Mouse (Mus musculus) G1E (cell line): ENCODE measurements around the gene Acsm1. TPM values are rescaled to one million over a fixed set of nuclear protein-coding genes. Genes with fewer than 3 reads are reported as not detected.

Experiments
- ATAC-seq: 2 replicates; pipeline ENCODE4 v1.8.0; 2016; ENCODE audit warnings: mild to moderate bottlenecking; ENCODE audit not compliant: insufficient number of reproducible peaks, poor library complexity, low FRiP score, severe bottlenecking; ENCODE audit errors: extremely low read depth
- DNase-seq: peaks from one replicate; pipeline ENCODE4 v3.0.0; 2012; ENCODE audit warnings: low spot score
- H3K27me3 ChIP-seq: 2 replicates; pipeline ENCODE4 v1.6.1; 2012; ENCODE audit warnings: mild to moderate bottlenecking, low read length, inconsistent platforms; ENCODE audit not compliant: insufficient read depth
- H3K36me3 ChIP-seq: replicated peaks from 2 replicates; pipeline ENCODE3; 2012; ENCODE audit warnings: mild to moderate bottlenecking, inconsistent platforms
- H3K4me1 ChIP-seq: 2 replicates; pipeline ENCODE4 v1.6.1; 2012; ENCODE audit warnings: low read depth, low read length, inconsistent platforms, mixed read lengths; ENCODE audit not compliant: insufficient read depth
- H3K4me3 ChIP-seq: 2 replicates; pipeline ENCODE4 v1.5.1; 2012; ENCODE audit warnings: low read depth, mild to moderate bottlenecking, inconsistent platforms, low read length, moderate library complexity, mixed read lengths
- H3K9me3 ChIP-seq: replicated peaks from 2 replicates; pipeline ENCODE4 v1.6.1; 2012; ENCODE audit warnings: inconsistent platforms
- CTCF ChIP-seq: IDR thresholded peaks from 2 replicates; pipeline ENCODE4 v1.5.1; 2012; ENCODE audit warnings: low read depth, low read length, inconsistent platforms, mixed read lengths
- GATA1 ChIP-seq: IDR thresholded peaks from 2 replicates; pipeline ENCODE4 v1.6.1; 2012; ENCODE audit warnings: borderline replicate concordance, low read length, inconsistent platforms, mixed read lengths
- GATA2 ChIP-seq: IDR thresholded peaks from 2 replicates; pipeline ENCODE4 v1.6.1; 2012; ENCODE audit warnings: low read depth, low read length, inconsistent platforms, borderline replicate concordance
- POLR2AphosphoS5 ChIP-seq: IDR thresholded peaks from 2 replicates; pipeline ENCODE4 v1.6.1; 2012; ENCODE audit warnings: low read depth, low read length, inconsistent platforms; ENCODE audit not compliant: insufficient replicate concordance
- TAL1 ChIP-seq: conservative IDR thresholded peaks from 2 replicates; pipeline ENCODE4 v1.6.1; 2012; ENCODE audit warnings: low read depth, low read length, inconsistent platforms, mixed read lengths
- polyA plus RNA-seq: library from polyadenylated mRNA; stranded (reverse); fragments of >175 nt; gene quantifications from 2 replicates; pipeline ENCODE4 v1.2.3, GENCODE M21; 2012
- total RNA-seq, 2 experiments: library from RNA; stranded (forward) in 1 of 2; stranded (reverse) in 1 of 2; fragments of 200-1000 nt in 1 of 2; fragments of >200 nt in 1 of 2; fragmentation: Nextera tagmentation in 1 of 2; gene quantifications; 2 replicates each; pipeline ENCODE4 v1.2.3; 2014 to 2017

Gene Acsm1
- total and polyA plus RNA-seq, 3 experiments = not detected

- no peaks in the 10 kb centered on the region for H3K4me1 ChIP-seq
- no peak overlapping the region for H3K4me3 ChIP-seq
- no peak for ATAC-seq
- TF ChIP-seq CTCF = no peak
- TF ChIP-seq GATA2 = no peak
- TF ChIP-seq POLR2AphosphoS5 = no peak
- TF ChIP-seq GATA1 = no peak
- TF ChIP-seq TAL1 = no peak
- no peaks in the 10 kb centered on the region for H3K9me3 ChIP-seq
- no peaks in the 10 kb centered on the region for H3K36me3 ChIP-seq
- DNase-seq = no peak
- H3K27me3 ChIP-seq = no peaks in the 10 kb centered on the region
Measured at GRCm38 (mm10) chr7:119616531-119616930, 9.7 kb downstream of the Acsm1 start.

- Histone ChIP-seq H3K4me3 (no peak overlapping the region), H3K4me1 (no peaks in the 10 kb centered on the region), H3K27me3 (no peaks in the 10 kb centered on the region), H3K36me3 (no peaks in the 10 kb centered on the region), H3K9me3 (no peaks in the 10 kb centered on the region)
- no peak for TF ChIP-seq POLR2AphosphoS5
- no peak for TF ChIP-seq TAL1
- no peak for TF ChIP-seq GATA1
- TF ChIP-seq CTCF = no peak
- TF ChIP-seq GATA2 = no peak
- DNase-seq (no peak), ATAC-seq (no peak)
Measured at GRCm38 (mm10) chr7:119617593-119617992, 10.8 kb downstream of the Acsm1 start.

DNA sequence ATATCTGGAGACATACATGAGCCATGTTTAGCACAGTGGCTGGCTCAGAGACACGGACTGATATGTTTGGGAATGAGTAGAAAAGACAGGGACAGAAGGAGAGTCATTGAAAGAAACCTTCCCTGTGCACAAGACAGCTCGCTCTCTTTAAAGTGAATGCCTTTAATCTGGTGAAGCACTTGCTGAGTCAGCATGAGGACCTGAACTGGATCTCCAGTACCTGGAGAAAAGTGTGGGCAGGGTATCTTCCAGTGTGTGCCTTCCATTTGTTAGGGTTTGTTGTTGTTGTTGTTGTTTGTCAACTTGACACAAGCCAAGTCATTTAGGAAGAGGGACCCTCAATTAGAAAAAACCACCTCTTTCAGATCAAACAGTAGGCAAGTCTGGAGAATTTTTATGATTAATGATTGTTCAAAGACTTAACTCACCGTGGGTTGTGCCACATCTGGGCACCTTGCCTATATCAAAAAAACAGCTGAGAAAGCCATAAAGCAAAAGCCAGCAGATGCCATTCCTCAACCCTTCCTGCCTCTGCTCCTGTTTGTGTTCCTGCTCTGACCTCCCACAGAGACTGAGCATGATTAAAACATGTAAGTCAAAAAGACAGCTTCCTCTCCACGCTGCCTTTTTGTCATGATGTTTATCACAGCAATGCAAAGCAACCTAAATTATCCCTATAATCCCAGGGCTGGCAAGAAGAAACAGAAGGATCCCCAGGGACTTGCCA lies 11.5 kb downstream of the Acsm1 start:
- Histone ChIP-seq H3K9me3 (no peaks in the 10 kb centered on the region), H3K4me3 (no peak overlapping the region), H3K36me3 (no peaks in the 10 kb centered on the region), H3K27me3 (no peaks in the 10 kb centered on the region), H3K4me1 (no peaks in the 10 kb centered on the region)
- TF ChIP-seq TAL1 = no peak
- no peak for TF ChIP-seq GATA2
- TF ChIP-seq GATA1 = no peak
- TF ChIP-seq POLR2AphosphoS5 = no peak
- TF ChIP-seq CTCF = no peak
- ATAC-seq (no peak), DNase-seq (no peak)

GRCm38 (mm10) chr7:119620157-119620556 lies 13.3 kb downstream of the Acsm1 start:
- no peaks in the 10 kb centered on the region for H3K36me3 ChIP-seq
- H3K9me3 ChIP-seq = no peaks in the 10 kb centered on the region
- H3K27me3 ChIP-seq = no peaks in the 10 kb centered on the region
- H3K4me3 ChIP-seq = no peak overlapping the region
- H3K4me1 ChIP-seq = no peaks in the 10 kb centered on the region
- ATAC-seq = no peak
- no peak for TF ChIP-seq GATA1
- no peak for TF ChIP-seq GATA2
- no peak for TF ChIP-seq TAL1
- TF ChIP-seq CTCF = no peak
- TF ChIP-seq POLR2AphosphoS5 = no peak
- no peak for DNase-seq

DNA sequence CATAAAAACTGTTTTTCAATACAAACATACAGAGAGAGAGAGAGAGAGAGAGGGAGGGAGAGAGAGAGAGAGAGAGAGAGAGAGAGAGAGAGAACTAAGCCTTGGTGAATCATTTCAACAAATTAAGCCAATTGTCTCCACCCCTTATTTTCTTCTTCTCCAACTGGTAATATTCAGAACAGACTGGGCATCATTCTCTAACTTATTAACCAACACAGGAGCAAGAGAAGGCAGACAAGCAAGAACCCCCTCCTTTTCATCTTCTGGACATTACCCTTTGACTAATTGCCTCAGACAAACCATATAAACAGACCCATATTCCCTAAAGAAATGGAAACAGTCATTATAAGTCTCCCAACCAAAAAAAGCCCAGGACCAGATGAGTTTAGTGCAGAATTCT lies 31.9 kb downstream of the Acsm1 start:
- no peak for TF ChIP-seq GATA1
- TF ChIP-seq TAL1 = no peak
- no peak for TF ChIP-seq CTCF
- no peak for TF ChIP-seq GATA2
- TF ChIP-seq POLR2AphosphoS5 = no peak
- ATAC-seq = no peak
- H3K36me3 ChIP-seq = no peaks in the 10 kb centered on the region
- no peaks in the 10 kb centered on the region for H3K27me3 ChIP-seq
- H3K4me1 ChIP-seq = no peaks in the 10 kb centered on the region
- H3K9me3 ChIP-seq = no peaks in the 10 kb centered on the region
- no peak overlapping the region for H3K4me3 ChIP-seq
- DNase-seq = no peak

DNA sequence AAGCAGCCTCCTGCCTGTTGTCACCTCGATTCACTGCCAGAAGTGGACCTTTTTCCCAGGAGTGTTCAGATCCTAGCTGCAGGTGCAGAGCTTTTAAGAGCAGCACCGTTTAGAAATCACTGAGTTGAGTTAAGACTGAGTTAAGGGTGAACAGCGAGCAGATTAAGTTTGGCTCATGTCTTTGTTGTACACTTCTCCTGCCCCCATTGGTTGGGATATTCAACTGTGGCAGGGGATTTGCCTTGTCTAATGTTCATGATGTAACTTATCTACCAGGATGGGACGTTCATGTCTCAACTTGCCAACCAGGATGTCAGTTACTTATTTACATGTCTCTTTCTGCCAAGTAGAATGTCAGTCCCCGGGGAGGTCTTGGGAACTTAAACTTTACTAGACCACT lies 35.5 kb downstream of the Acsm1 start:
- Histone ChIP-seq H3K4me1 (no peaks in the 10 kb centered on the region), H3K4me3 (no peak overlapping the region), H3K9me3 (no peaks in the 10 kb centered on the region), H3K36me3 (no peaks in the 10 kb centered on the region), H3K27me3 (no peaks in the 10 kb centered on the region)
- ATAC-seq (no peak), DNase-seq (no peak)
- no peak for TF ChIP-seq POLR2AphosphoS5
- no peak for TF ChIP-seq GATA1
- TF ChIP-seq CTCF = no peak
